Mouse (Mus musculus): Measurements from ENCODE around the gene Tpcn2.

Tpcn2 gene

GRCm38 (mm10) chr7:145299562-145300320, 15.9 kb upstream of the Tpcn2 start:
- DNase-seq (ENCODE audit: low read depth, low spot score): no peak

GRCm38 (mm10) chr7:145298666-145299490, 15.1 kb upstream of the Tpcn2 start:
- no peak for DNase-seq (ENCODE audit: low read depth, low spot score)

GRCm38 (mm10) chr7:145293859-145294258, 10.0 kb upstream of the Tpcn2 start:
- peak; percentile 67 for DNase-seq (ENCODE audit: low read depth, low spot score)

DNA sequence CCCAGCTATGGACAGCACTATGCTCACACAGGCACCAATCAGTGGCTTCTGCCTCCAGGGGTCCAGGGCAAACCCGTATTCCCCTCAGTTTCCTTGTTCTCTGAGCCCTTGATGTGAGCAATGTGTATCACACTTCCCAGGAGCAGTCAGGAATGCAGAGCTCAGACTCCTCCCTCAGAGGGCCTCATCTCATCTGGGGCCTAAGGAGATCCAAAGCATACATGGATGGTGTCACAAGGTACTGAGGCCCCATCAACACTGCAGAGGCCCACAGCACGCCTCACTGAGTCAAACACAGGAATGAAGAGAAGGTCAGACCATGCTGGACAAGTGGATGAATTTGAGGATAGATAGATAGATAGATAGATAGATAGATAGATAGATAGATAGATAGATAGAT, 8.9 kb upstream of the Tpcn2 start:
- DNase-seq (ENCODE audit: low read depth, low spot score): no peak

GRCm38 (mm10) chr7:145291847-145292246, 8.0 kb upstream of the Tpcn2 start:
- no peak for DNase-seq (ENCODE audit: low read depth, low spot score)

- peak; percentile 81 for DNase-seq (ENCODE audit: low read depth, low spot score)
Measured at GRCm38 (mm10) chr7:145289302-145289701, 5.5 kb upstream of the Tpcn2 start.

- DNase-seq (ENCODE audit: low read depth, low spot score): no peak
Measured at GRCm38 (mm10) chr7:145287410-145287809, 3.6 kb upstream of the Tpcn2 start.

GRCm38 (mm10) chr7:145285476-145285875, 1.7 kb upstream of the Tpcn2 start:
- DNase-seq (ENCODE audit: low read depth, low spot score): peak; percentile 95

- DNase-seq (ENCODE audit: low read depth, low spot score): no peak
Measured at GRCm38 (mm10) chr7:145284293-145284692, 482 bp upstream of the Tpcn2 start.

GRCm38 (mm10) chr7:145283041-145283440, 770 bp downstream of the Tpcn2 start:
- no peak for DNase-seq (ENCODE audit: low read depth, low spot score)

GRCm38 (mm10) chr7:145281396-145281795, 2.4 kb downstream of the Tpcn2 start:
- DNase-seq (ENCODE audit: low read depth, low spot score): peak; percentile 56

GRCm38 (mm10) chr7:145275488-145275887, 8.3 kb downstream of the Tpcn2 start:
- no peak for DNase-seq (ENCODE audit: low read depth, low spot score)

GRCm38 (mm10) chr7:145270955-145271354, 12.9 kb downstream of the Tpcn2 start:
- DNase-seq (ENCODE audit: low read depth, low spot score): no peak

GRCm38 (mm10) chr7:145268890-145269289, 14.9 kb downstream of the Tpcn2 start:
- no peak for DNase-seq (ENCODE audit: low read depth, low spot score)

DNA sequence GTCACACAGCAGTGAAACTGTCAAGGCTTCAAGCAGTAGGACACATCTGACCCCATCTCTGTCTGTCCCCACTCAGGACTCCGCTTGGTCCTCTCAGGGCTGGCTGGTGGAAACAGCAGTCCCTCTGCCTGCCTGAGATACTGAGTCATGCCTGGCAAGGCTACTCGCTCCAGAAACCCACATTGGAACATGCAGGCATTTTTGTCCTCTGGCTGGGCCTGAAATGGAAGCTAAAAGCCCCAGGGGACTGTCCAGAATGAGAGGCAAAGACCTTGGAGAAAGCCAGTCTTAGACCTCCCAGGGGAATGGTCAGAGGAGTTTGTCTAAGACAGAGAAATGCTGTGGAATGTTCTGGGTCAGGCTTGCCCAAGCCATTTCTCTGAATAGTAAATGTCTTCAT, 17.8 kb downstream of the Tpcn2 start:
- no peak for DNase-seq (ENCODE audit: low read depth, low spot score)

DNA sequence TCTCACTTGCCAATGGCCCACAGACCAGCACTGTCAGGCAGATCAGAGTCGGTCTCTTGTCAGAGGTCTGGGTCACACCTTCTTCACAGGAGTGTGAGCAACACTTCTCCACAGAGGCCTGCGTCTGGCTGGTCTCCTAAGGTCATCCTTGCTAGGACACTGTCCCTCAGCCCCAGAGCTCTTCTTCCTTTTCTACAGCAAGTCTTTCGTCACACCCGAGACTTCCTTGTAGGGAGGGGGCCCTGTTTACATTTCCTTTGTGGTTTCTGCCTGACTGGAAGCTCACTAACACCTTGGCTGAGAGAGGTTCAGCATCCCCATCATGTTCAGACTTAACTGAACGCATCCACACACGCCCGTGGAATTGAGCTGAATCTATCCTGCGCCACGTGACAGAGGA, 19.6 kb downstream of the Tpcn2 start:
- no peak for DNase-seq (ENCODE audit: low read depth, low spot score)

DNA sequence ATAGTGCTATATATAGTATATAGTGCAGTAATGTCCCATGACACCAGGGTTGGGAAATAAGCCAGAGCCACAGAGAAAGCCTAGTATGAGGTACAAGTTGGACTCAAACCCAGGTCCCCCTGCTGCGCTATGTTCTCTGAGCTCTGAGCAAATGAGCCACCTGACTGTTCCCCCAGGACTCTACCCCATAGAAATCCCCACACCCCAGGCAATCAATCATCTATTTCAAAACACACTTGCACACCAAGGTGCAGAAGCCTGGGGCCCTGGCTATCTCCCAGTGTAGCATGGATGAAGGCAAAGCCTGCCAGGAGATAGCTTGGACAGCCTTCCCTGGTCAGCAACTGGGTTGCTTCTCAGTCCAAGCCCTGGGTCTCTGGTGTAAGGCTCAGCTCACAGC, 27.7 kb downstream of the Tpcn2 start:
- DNase-seq (ENCODE audit: low read depth, low spot score): no peak

DNA sequence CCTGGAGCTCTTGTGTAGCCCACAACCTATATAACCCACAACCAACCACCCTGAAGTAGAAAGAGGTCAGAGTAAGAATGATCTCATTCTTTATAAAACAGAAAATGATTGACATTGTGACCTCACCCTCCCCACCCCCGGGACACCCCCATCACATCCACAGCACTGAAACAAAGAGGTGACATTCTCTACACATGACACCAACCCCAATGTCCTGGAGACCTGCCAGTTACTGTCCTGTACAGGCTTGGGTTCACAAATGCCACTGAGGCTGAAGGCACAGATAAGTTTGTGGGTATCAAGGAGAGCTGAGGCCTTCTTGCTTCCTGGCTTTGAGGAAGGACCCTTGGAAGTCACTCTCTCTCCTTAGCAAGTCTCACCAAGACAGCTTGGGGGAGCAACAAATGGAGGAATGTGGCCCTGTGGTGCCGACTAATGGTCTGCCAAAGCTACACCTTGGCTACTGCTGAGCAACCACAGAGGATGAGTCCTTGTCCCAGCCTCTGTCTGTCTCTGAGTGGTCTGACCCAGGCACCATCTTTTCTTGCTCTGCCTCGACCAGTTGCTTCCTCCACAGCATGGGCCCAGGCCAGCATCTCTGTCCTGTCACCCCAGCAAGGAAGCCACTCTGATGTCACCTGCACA, 29.7 kb downstream of the Tpcn2 start:
- peak; percentile 62 for DNase-seq (ENCODE audit: low read depth, low spot score)

DNA sequence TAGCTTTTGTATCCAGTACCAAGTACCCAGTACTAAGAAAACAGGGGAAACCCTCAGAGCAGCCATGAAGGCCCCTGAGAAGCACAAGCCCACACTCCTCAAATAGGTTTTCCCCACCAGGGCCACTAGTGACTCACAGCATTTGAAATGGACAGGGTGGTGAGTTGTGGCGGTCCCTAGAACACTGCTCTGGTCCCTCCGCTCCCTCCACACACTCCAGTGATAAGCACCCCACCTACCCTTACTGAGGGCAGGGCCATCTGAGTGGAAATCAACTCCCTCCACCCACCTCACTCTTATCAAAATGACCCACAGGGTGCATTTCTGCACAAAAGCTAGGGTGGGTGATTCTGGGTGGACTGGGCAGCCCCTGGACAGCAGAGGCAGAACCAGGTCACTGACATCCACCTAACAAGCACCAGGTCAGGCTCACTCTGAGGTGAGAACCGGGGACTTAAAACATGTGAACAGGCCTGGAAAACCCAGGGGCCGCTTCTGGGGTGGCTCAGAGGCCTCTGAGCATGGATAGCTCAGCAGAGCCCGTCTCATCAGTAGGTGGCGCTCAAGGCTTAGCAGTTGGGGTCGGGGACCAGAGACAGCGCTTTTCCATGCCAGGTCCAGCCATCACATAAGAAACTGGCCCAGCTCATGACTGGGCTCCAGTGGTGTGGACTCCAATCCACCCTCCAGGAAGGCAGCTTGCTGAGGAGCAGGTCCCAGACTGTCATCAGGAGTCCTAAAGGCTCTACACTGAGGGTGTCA, 30.9 kb downstream of the Tpcn2 start:
- DNase-seq (ENCODE audit: low read depth, low spot score): peak; percentile 73

DNA sequence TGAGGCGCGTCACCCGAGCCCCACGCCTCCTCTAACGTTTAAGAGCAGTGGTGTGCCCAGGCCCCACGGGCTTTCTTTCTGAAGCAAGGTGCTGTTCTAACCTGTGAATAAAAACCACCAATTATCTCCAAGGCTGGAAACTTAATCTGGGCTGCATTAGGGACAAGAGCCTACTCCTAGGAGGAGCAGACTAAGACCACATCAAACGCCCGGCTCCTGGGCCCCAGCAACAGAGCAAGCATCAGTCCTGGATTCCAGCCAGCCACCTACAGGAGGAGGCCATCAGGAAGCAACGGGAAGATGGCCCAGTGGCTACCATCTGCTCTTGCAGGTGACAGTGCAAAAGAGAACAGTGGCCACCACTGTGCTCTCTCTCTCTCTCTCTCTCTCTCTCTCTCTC, 33.6 kb downstream of the Tpcn2 start:
- DNase-seq (ENCODE audit: low read depth, low spot score): no peak

- no peak for DNase-seq (ENCODE audit: low read depth, low spot score)
Measured at GRCm38 (mm10) chr7:145248911-145249310, 34.9 kb downstream of the Tpcn2 start.
